Mouse (Mus musculus) liver, adult (tissue): ENCODE measurements at regions not wholly inside any gene's neighbourhood (a gene's known extent, or its start where the extent isn't known, plus 50 kb on each side); places are given as distances from the start of the nearest gene placed in this dataset.

Experiments
- GATA4 ChIP-seq: IDR thresholded peaks from 2 replicates; pipeline ENCODE4 v1.6.1; 2014; ENCODE audit warnings: mild to moderate bottlenecking, low read length; ENCODE audit not compliant: insufficient replicate concordance

GRCm38 (mm10) chr10:43723615-43723937, 145.5 kb downstream of the Cd24a start:
- TF ChIP-seq GATA4, result no peak

- no peak for TF ChIP-seq GATA4
Observed at GRCm38 (mm10) chr10:43727746-43728145, 149.7 kb downstream of the Cd24a start.

- TF ChIP-seq GATA4, result no peak
Observed at GRCm38 (mm10) chr10:43729184-43729583, 151.1 kb downstream of the Cd24a start.

GRCm38 (mm10) chr10:43733618-43734415, 155.7 kb downstream of the Cd24a start:
- TF ChIP-seq GATA4, result no peak

- no peak for TF ChIP-seq GATA4
Observed at GRCm38 (mm10) chr10:43739181-43739580, 161.1 kb downstream of the Cd24a start.

GRCm38 (mm10) chr10:43739718-43740117, 161.6 kb downstream of the Cd24a start:
- no peak for TF ChIP-seq GATA4

GRCm38 (mm10) chr10:43740204-43740865, 161.2 kb downstream of the Qrsl1 start:
- no peak for TF ChIP-seq GATA4

- no peak for TF ChIP-seq GATA4
Observed at GRCm38 (mm10) chr10:43741361-43742084, 160.0 kb downstream of the Qrsl1 start.

GRCm38 (mm10) chr10:43742085-43743054, 159.2 kb downstream of the Qrsl1 start:
- no peak for TF ChIP-seq GATA4

GRCm38 (mm10) chr10:43743188-43744120, 158.1 kb downstream of the Qrsl1 start:
- no peak for TF ChIP-seq GATA4

- no peak for TF ChIP-seq GATA4
Observed at GRCm38 (mm10) chr10:43745931-43746630, 155.5 kb downstream of the Qrsl1 start.

- no peak for TF ChIP-seq GATA4
Observed at GRCm38 (mm10) chr10:43746631-43747001, 154.9 kb downstream of the Qrsl1 start.

GRCm38 (mm10) chr10:43747541-43747940, 154.0 kb downstream of the Qrsl1 start:
- no peak for TF ChIP-seq GATA4

- no peak for TF ChIP-seq GATA4
Observed at GRCm38 (mm10) chr10:43748300-43748699, 153.2 kb downstream of the Qrsl1 start.
